Mouse (Mus musculus) ES-E14 (cell line): Measurements from ENCODE around the gene Speer4d. TPM values are rescaled to one million over a fixed set of nuclear protein-coding genes. Genes with fewer than 3 reads are reported as not detected.
"Not testable (repeated sequence)": the region's sequence is repeated elsewhere in the genome, so short reads cannot be mapped to it uniquely, and the experiment has no call there.

ENCODE experiments used
- DNase-seq: peaks from one replicate; pipeline ENCODE4 v3.0.0-alpha.2; 2013; ENCODE audit warnings: low read depth, low spot score
- H3K27ac ChIP-seq: 2 replicates; pipeline ENCODE4 v1.5.1; 2012; ENCODE audit warnings: low read depth, mild to moderate bottlenecking, low read length, moderate library complexity, mixed read lengths; ENCODE audit not compliant: poor library complexity, insufficient read depth, severe bottlenecking
- H3K36me3 ChIP-seq: 2 replicates; pipeline ENCODE4 v1.6.1; 2012; ENCODE audit warnings: mild to moderate bottlenecking, low read length, moderate library complexity, mixed read lengths; ENCODE audit not compliant: control insufficient read depth, poor library complexity, insufficient read depth, severe bottlenecking
- H3K4me1 ChIP-seq, 2 experiments: fragments of 150-350 bp in 1 of 2; sonication (generic) in 1 of 2; 2 replicates each; pipeline ENCODE4 v1.6.1; 2012; ENCODE audit warnings: low read length in 2 of 2, mild to moderate bottlenecking in 1 of 2, mixed read lengths in 1 of 2; ENCODE audit not compliant: control insufficient read depth in 2 of 2, insufficient read depth in 2 of 2, poor library complexity in 1 of 2
- H3K4me3 ChIP-seq, 2 experiments: fragments of 150-350 bp in 1 of 2; sonication (generic) in 1 of 2; 2 replicates each; pipeline ENCODE4 v1.5.1; 2012; ENCODE audit warnings: low read length in 2 of 2, low read depth in 1 of 2, mild to moderate bottlenecking in 1 of 2, mixed read lengths in 1 of 2; ENCODE audit not compliant: insufficient read depth in 1 of 2, poor library complexity in 1 of 2, severe bottlenecking in 1 of 2
- H3K9ac ChIP-seq: 2 replicates; pipeline ENCODE4 v1.6.1; 2012; ENCODE audit warnings: low read depth, mild to moderate bottlenecking, low read length, mixed read lengths; ENCODE audit not compliant: poor library complexity, insufficient read depth, severe bottlenecking
- H3K9me3 ChIP-seq: fragments of 150-350 bp; sonication (generic); 2 replicates; pipeline ENCODE4 v1.6.1; 2012; ENCODE audit warnings: low read depth, mild to moderate bottlenecking, low read length; ENCODE audit not compliant: control insufficient read depth, insufficient read depth
- in situ Hi-C, 2 experiments: fragments of 600-800 bp; cut with MboI; formaldehyde crosslinking; loops; one replicate each; pipeline ENCODE4 v1.15.1; 2025; ENCODE audit warnings: low sequenced_read_pairs in 2 of 2, inconsistent platforms in 1 of 2; ENCODE audit not compliant: unreplicated experiment in 2 of 2
- total RNA-seq: library from RNA; depleted of rRNA; stranded (reverse); fragments of 300-350 nt; gene quantifications from 2 replicates; pipeline ENCODE4 v1.2.3, GENCODE M21; 2012

Gene Speer4d
- total RNA-seq, 1 experiment = not detected

GRCm38 (mm10) chr5:15600342-15600741 lies 18.5 kb upstream of the Speer4d start:
- H3K9ac ChIP-seq, H3K4me3 ChIP-seq, H3K4me1 ChIP-seq, H3K9me3 ChIP-seq, H3K36me3 ChIP-seq, in situ Hi-C loops, H3K27ac ChIP-seq, DNase-seq: not testable (repeated sequence)

GRCm38 (mm10) chr5:15601481-15601880 lies 17.4 kb upstream of the Speer4d start:
- not testable (repeated sequence) for DNase-seq, H3K9me3 ChIP-seq

GRCm38 (mm10) chr5:15601960-15602359 lies 16.9 kb upstream of the Speer4d start:
- DNase-seq, H3K27ac ChIP-seq, in situ Hi-C loops, H3K9me3 ChIP-seq, H3K36me3 ChIP-seq, H3K4me3 ChIP-seq, H3K4me1 ChIP-seq, H3K9ac ChIP-seq: not testable (repeated sequence)

More at GRCm38 (mm10) chr5:15601481-15601880, 17.4 kb upstream of the Speer4d start:
- H3K4me3 ChIP-seq, in situ Hi-C loops, H3K27ac ChIP-seq, H3K36me3 ChIP-seq, H3K9ac ChIP-seq, H3K4me1 ChIP-seq: not testable (repeated sequence)

GRCm38 (mm10) chr5:15602424-15602947 lies 16.4 kb upstream of the Speer4d start:
- H3K27ac ChIP-seq, H3K36me3 ChIP-seq, in situ Hi-C loops, DNase-seq, H3K4me1 ChIP-seq, H3K4me3 ChIP-seq, H3K9me3 ChIP-seq, H3K9ac ChIP-seq: not testable (repeated sequence)

GRCm38 (mm10) chr5:15603008-15603407 lies 15.9 kb upstream of the Speer4d start:
- H3K4me3 ChIP-seq, H3K27ac ChIP-seq, H3K9ac ChIP-seq, DNase-seq, H3K9me3 ChIP-seq, in situ Hi-C loops, H3K4me1 ChIP-seq, H3K36me3 ChIP-seq: not testable (repeated sequence)

GRCm38 (mm10) chr5:15603585-15603984 lies 15.3 kb upstream of the Speer4d start:
- in situ Hi-C loops, H3K9ac ChIP-seq, H3K4me1 ChIP-seq, DNase-seq, H3K27ac ChIP-seq, H3K4me3 ChIP-seq, H3K9me3 ChIP-seq, H3K36me3 ChIP-seq: not testable (repeated sequence)

- DNase-seq, H3K36me3 ChIP-seq, in situ Hi-C loops, H3K4me1 ChIP-seq, H3K9me3 ChIP-seq, H3K4me3 ChIP-seq, H3K9ac ChIP-seq, H3K27ac ChIP-seq: not testable (repeated sequence)
Measured at GRCm38 (mm10) chr5:15606677-15607076, 12.2 kb upstream of the Speer4d start.

GRCm38 (mm10) chr5:15610695-15611094 lies 8.2 kb upstream of the Speer4d start:
- H3K9ac ChIP-seq, H3K27ac ChIP-seq, H3K9me3 ChIP-seq, H3K4me1 ChIP-seq, DNase-seq, H3K4me3 ChIP-seq, in situ Hi-C loops, H3K36me3 ChIP-seq: not testable (repeated sequence)
